Mouse (Mus musculus) monocyte, adult 2 months (primary cell): ENCODE measurements around the gene Slc35f2.

Experiments
- DNase-seq, 2 experiments: peaks; one replicate each; pipeline ENCODE4 v3.0.0; 2022; ENCODE audit warnings: low spot score in 2 of 2, low read depth in 1 of 2

Slc35f2 gene

GRCm38 (mm10) chr9:53771344-53772021 lies at the start of gene Slc35f2:
TSS of gene Slc35f2 (plus strand) at chr9:53771538.
- DNase-seq: no peak

DNA sequence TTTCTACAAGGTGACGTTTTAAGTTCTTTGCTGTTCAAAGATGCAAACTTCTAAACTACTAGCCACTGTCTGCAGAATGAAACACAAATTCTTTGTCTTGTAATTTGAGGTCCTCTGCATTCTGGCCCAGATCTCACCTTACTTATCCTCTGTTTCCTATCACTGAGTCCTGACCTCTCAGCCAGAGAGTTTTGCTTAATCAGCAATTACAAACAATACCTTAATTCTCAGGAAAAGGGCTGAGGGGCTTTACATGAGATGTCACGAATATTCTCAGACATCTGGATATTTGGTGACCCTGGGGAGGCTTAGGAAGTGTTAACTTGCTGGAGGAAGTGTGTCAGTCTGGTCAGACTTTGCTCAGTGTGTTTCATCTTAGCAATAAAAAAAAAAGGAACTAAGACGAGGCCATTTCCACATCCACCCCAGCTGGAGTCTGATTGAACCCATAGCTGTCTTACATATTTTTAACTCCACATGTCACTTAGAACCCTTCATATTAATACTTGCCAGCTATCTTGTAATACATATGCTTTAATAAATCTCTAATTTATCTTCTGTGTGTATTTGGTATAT lies 30.4 kb upstream of the Slc35f2 start:
- no peak for DNase-seq

DNA sequence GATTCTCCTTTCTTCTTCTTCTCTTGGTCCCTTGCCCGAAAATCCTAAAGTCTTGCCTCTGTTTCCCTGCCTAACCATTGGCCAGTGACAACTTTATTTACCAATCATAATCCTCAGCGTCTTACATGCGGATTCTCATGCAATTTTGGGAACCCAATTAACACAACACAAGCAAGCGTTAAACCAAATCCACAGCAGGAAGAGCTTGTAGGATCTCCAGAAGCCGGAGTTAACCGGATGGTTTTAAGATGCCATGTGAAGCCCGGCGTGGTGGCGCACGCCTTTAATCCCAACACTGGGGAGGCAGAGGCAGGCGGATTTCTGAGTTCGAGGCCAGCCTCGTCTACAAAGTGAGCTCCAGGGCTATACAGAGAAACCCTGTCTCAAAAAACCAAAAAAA lies 20.9 kb upstream of the Slc35f2 start:
- DNase-seq: no peak

DNA sequence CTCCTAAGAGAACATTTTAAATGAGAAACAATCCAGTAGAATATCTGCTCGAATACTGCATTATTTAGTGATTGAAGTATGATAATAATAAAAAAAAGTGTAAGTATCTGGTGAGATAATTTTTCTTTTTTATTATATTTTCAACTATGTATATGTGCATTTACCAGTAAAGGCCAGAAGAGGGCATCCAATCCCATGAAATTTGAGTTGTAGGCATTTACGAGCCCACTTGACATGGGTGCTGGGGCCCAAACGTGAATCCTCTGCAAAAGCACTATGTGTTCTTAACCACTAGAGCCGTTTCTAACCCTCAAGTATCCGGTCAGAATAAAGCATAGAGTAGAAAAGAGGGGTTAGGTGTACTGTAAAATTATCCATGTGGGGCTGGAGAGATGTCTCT lies 20.4 kb upstream of the Slc35f2 start:
- no peak for DNase-seq

DNA sequence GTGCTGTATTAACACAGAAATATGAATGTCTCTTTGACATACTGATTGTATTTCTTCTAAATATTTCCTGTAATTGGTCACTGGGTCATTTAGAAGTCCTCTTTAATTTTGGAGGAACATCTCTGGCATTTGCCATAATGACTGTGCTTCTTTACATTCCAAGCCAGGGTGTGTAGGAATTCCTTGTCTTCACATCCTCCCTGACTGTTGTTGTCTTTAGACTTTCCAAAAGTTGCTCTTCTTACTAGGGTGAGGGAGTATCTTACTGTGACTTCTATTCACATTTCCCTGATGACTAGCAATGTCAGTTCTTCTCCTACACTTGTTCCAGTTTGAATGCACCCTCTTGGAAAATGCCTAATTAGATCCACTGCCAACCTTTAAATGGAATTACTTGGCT lies 16.5 kb upstream of the Slc35f2 start:
- DNase-seq: no peak

DNA sequence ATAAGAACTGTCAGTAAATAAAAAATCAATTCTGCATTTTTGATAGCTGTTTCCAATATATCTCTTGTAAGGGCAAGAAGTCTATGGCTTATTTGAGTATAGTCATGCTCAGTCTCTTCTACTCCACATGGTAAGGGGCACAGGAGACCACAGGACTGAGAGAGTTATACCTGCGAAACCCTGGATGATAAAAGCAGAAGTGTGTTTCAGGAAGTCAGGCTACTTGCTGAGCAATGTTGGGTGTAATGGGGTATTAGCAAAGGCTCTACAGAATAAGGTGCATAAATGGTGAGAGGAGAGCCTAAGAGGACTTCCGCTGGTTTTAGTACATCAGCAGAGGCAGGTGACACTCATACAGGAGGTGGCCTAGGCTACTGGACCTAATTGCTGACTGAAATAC lies 13.2 kb upstream of the Slc35f2 start:
- DNase-seq: no peak

GRCm38 (mm10) chr9:53764697-53765096 lies 6.6 kb upstream of the Slc35f2 start:
- DNase-seq: no peak

GRCm38 (mm10) chr9:53768486-53768885 lies 2.9 kb upstream of the Slc35f2 start:
- no peak for DNase-seq

GRCm38 (mm10) chr9:53770771-53771343 lies 481 bp upstream of the Slc35f2 start:
- DNase-seq: no peak

DNA sequence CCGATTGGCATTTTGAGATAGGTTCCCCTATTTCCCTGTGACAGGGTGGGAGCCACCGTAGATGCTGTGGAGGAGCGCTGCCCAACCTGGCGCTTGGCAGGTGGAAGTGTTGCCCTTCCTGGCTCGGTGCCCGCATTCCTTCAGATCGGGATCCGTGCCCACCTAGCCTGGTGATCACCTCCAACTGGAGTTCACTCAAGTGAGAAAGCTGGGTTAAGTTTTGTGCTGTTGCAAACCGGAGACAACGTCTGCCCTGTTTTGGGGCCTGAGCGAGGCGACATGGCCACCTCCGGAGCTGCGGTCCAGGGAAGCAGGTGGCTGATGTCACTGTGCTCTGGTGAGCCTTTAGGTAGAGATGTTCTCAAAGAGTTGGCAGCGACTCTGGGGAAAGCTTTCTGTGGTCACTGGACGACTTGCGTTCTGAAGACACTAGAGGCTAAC lies 803 bp downstream of the Slc35f2 start:
- DNase-seq: no peak

GRCm38 (mm10) chr9:53775511-53775910 lies 4.2 kb downstream of the Slc35f2 start:
- DNase-seq: no peak

DNA sequence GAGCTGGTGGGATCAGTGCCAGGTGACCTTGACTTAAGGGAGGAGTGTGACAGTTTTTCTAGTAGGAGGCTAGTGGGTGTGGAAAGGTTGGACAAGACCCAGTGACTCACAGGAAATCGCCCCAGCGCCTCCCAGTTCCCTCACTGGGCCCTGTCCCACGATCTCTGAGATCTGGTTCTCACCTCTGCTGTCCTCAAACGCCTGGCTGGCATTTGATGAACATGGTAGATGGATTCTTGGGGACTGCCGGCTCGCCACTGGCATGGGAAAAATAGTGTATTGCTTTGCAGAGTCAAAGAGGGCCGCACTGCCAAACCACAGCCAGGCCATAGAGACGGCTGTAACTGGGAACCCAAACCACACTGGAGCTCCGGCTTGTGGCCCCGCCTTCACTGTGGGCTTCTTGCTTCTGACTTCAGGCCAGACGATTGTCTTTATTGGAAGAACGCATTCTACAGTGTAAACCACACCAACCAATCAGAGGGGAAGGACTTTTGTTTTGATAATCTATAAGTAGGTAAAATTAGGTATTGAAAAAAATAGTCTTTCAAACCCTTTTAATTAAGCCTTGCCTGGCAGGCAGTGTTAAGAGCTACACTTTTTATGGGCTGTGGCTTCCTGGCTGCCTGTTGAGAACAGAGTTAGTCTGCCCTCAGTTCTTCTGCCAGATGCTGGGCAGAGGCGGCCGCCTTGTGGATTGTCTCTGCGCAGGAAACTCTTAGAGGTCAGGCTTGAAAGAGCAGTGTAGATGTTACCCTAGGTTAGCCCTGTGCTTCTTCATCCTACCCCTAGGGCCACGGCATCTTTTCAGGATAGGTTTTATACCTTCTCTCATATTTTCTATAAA lies 15.4 kb downstream of the Slc35f2 start:
- no peak for DNase-seq

GRCm38 (mm10) chr9:53793830-53794330 lies 22.5 kb downstream of the Slc35f2 start:
- no peak for DNase-seq

GRCm38 (mm10) chr9:53794490-53794889 lies 23.2 kb downstream of the Slc35f2 start:
- DNase-seq: no peak

DNA sequence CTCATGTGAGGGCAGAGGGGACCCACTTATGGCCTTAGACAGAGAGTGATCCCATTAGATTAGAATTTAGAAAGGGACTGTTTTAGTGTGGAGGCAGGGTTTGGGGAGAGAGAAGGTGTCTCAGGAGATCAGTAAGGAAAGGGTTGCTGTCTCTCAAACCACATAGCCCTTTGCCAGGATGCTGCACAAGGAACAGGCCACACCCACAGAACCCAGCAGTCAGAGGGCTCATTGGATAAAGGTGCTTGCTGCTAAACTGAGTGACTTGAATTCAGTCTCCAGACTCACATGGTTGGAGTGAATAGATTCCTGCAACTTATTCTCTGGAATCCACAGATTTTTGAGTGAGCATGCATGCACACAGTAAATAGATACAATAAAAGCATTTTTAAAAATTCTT lies 24.0 kb downstream of the Slc35f2 start:
- no peak for DNase-seq

DNA sequence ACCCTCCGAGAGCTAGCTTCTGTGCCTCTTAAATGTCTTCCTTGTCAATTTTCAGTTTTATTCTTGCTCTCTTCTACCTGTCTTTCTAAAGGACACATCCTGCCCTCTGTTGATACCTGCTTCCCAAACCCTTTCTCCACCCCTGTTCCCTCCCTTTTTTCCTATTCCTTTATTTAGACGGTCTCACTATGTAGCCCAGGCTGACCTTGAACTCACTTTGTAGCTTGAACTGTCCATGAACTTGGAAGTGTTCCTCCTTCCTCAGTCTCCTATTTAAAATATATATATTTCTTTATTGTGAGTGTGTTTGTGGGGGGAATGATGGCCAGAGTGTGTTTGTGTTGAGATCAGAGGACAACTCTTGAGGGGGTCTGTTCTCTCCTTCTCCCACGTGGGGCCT lies 25.0 kb downstream of the Slc35f2 start:
- DNase-seq: no peak

GRCm38 (mm10) chr9:53797141-53797540 lies 25.8 kb downstream of the Slc35f2 start:
- no peak for DNase-seq

DNA sequence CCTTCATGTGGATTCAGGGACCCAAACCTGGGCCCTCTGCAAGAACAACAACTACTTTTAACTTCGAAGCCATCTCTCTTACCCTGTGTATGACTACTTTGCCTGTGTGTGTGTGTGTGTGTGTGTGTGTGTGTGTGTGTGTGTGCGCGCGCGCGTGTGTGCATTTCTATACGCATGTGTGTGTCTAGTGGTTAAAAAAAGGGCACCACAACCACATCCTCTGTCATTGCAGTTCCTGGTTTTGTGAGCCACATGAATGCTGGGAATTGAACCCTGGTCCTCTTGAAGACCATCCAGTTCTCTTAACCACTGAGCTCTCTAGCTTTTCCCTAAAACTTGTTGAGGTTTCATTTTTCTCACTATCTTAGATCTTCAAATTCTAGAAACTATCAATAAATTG lies 31.6 kb downstream of the Slc35f2 start:
- no peak for DNase-seq

- no peak for DNase-seq
These were observed 35.3 kb downstream of the Slc35f2 start for GRCm38 (mm10) chr9:53806496-53807086.

DNA sequence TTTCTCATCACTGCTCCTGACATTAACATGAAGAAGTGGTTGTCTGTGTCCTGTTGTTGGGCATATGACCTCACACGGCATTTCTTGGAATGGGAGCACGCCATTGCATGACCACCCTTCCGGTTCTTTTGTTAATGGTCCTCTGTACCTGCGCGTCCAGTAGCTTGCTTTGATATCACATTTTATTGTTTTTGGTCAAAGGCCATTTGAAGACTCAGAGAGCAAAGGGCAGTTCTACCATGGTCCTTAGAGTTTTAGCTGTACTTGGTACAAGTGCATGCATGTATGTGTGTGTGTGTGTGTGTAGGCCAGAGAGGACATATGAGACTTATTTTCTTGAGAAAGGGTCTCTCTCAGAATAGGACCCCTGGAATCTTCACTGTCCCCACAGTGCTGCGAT lies 42.1 kb downstream of the Slc35f2 start:
- DNase-seq: no peak

DNA sequence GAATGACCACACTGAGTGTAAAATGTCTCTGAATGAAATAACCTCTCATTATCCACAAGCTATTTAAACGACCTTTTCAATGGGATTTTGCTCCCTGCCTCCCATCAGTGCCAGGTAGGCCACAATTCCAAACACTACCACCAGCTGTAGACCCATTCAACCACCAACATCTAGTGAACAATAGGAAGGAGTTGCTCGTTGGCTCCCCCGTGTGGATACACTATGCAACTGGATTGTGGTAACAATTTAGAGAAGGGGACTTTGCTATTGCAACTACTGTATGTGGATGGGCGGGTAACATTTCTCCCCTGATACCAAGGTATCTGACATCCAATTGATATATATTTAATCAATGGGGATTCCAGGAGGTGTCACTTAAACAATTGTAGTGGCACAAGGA lies 47.4 kb downstream of the Slc35f2 start:
- DNase-seq: peak; percentile 5 to 9
